Mouse (Mus musculus) embryo, embryonic 10.5 days (tissue): ENCODE data around the gene Gm609.

Experiments used
- DNase-seq: peaks from one replicate; pipeline ENCODE4 v3.0.0-alpha.2; 2015; ENCODE audit warnings: low spot score

Gm609 gene

GRCm38 (mm10) chr16:45392246-45392645 lies 100.5 kb downstream of the Gm609 start:
- no peak for DNase-seq

GRCm38 (mm10) chr16:45391680-45392079 lies 101.1 kb downstream of the Gm609 start:
- DNase-seq: no peak

GRCm38 (mm10) chr16:45390286-45390956 lies 102.3 kb downstream of the Gm609 start:
- no peak for DNase-seq

- DNase-seq: no peak
Observed at GRCm38 (mm10) chr16:45389833-45390232, 102.9 kb downstream of the Gm609 start.

- no peak for DNase-seq
Observed at GRCm38 (mm10) chr16:45389041-45389440, 103.7 kb downstream of the Gm609 start.

- no peak for DNase-seq
Observed at GRCm38 (mm10) chr16:45381811-45382210, 111.0 kb downstream of the Gm609 start.

GRCm38 (mm10) chr16:45378959-45379358 lies 113.8 kb downstream of the Gm609 start:
- DNase-seq: no peak

GRCm38 (mm10) chr16:45378147-45378943 lies 114.4 kb downstream of the Gm609 start:
- DNase-seq: no peak

- no peak for DNase-seq
Observed at GRCm38 (mm10) chr16:45377332-45377731, 115.4 kb downstream of the Gm609 start.

GRCm38 (mm10) chr16:45376812-45377211 lies 116.0 kb downstream of the Gm609 start:
- no peak for DNase-seq

GRCm38 (mm10) chr16:45376294-45376693 lies 116.5 kb downstream of the Gm609 start:
- DNase-seq: no peak

- DNase-seq: no peak
Observed at GRCm38 (mm10) chr16:45375506-45376225, 117.1 kb downstream of the Gm609 start.

- DNase-seq: no peak
Observed at GRCm38 (mm10) chr16:45374074-45374473, 118.7 kb downstream of the Gm609 start.

GRCm38 (mm10) chr16:45371076-45371475 lies 121.7 kb downstream of the Gm609 start:
- no peak for DNase-seq

GRCm38 (mm10) chr16:45369285-45369965 lies 123.3 kb downstream of the Gm609 start:
- no peak for DNase-seq

- DNase-seq: no peak
Observed at GRCm38 (mm10) chr16:45366111-45366510, 126.7 kb downstream of the Gm609 start.

GRCm38 (mm10) chr16:45365353-45365752 lies 127.4 kb downstream of the Gm609 start:
- DNase-seq: no peak

GRCm38 (mm10) chr16:45364627-45365026 lies 128.1 kb downstream of the Gm609 start:
- DNase-seq: no peak

- DNase-seq: no peak
Observed at GRCm38 (mm10) chr16:45363480-45364045, 129.2 kb downstream of the Gm609 start.
